Mouse (Mus musculus) bone marrow, adult 2 months (tissue): ENCODE results near the gene Wdr45b. TPM values are rescaled to one million over a fixed set of nuclear protein-coding genes. Genes with fewer than 3 reads are reported as not detected.
"Not testable (repeated sequence)": the region's sequence is repeated elsewhere in the genome, so short reads cannot be mapped to it uniquely, and the experiment has no call there.

Source experiments
- H3K27ac ChIP-seq: fragments of 200-500 bp; 2 replicates; pipeline ENCODE4 v1.5.1; 2012; ENCODE audit warnings: low read depth, mild to moderate bottlenecking, control low read depth, inconsistent platforms, low read length; ENCODE audit not compliant: control insufficient read depth, poor library complexity, insufficient read depth
- H3K4me1 ChIP-seq: fragments of 200-500 bp; 2 replicates; pipeline ENCODE4 v1.6.1; 2011; ENCODE audit warnings: low read length; ENCODE audit not compliant: control insufficient read depth, insufficient read depth
- H3K4me3 ChIP-seq: fragments of 200-500 bp; replicated peaks from 2 replicates; pipeline ENCODE3; 2011; ENCODE audit warnings: mild to moderate bottlenecking, low read depth, low read length, control low read depth; ENCODE audit not compliant: control insufficient read depth
- CTCF ChIP-seq: fragments of 200-500 bp; IDR thresholded peaks from 2 replicates; pipeline ENCODE4 v1.5.1; 2011; ENCODE audit warnings: low read length, control low read depth; ENCODE audit not compliant: control insufficient read depth, insufficient read depth
- POLR2A ChIP-seq: fragments of 200-500 bp; IDR thresholded peaks from 2 replicates; pipeline ENCODE4 v1.6.1; 2011; ENCODE audit warnings: low read depth, mild to moderate bottlenecking, control low read depth, low read length, borderline replicate concordance; ENCODE audit not compliant: control insufficient read depth
- WGBS: fragments of 180-500 bp; shearing (Covaris S2); methylation state at CpG from one replicate; pipeline ENCODE4 v1.1.7; 2018; 5-methylcytosine and 5-hydroxymethylcytosine counted together
- polyA plus RNA-seq: library from polyadenylated mRNA; stranded (reverse); fragments of >200 nt; gene quantifications from 2 replicates; pipeline ENCODE4 v1.2.4, GENCODE M21; 2011; ENCODE audit warnings: low replicate concordance; ENCODE audit not compliant: missing spikeins, insufficient read depth, insufficient read length

The Wdr45b gene
- polyA plus RNA-seq, 1 experiment: 24.0 TPM

DNA sequence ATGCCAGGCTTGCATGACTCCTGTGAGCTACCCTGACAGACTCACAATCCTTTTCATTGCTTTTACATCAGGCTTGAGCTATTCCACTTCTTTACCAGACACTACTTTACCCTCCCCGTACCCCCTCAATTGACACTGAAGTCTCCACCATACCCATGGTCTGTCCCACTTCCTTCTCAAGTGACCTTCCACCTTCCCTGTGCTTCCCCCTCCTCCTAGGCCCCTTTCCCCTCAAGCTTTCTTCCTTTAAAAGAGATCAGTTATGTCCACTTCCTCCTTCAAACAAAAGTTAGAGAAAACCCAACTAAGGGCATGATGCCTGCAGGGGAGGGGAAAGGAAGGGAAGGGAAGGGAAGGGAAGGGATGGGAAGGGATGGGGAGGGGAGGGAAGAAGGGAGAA, 14.0 kb downstream of the Wdr45b start:
- Histone ChIP-seq H3K4me1 (peaks cover 2% of the 10 kb centered on the region; the same call in 1 of the 2 replicates), H3K27ac (no peak overlapping the region; the same call in 1 of the 2 replicates), H3K4me3 (no peak overlapping the region)
- TF ChIP-seq POLR2A (no peak), CTCF (no peak)
- 23% methylated on average over 1 of the region's 1 CpGs for WGBS

DNA sequence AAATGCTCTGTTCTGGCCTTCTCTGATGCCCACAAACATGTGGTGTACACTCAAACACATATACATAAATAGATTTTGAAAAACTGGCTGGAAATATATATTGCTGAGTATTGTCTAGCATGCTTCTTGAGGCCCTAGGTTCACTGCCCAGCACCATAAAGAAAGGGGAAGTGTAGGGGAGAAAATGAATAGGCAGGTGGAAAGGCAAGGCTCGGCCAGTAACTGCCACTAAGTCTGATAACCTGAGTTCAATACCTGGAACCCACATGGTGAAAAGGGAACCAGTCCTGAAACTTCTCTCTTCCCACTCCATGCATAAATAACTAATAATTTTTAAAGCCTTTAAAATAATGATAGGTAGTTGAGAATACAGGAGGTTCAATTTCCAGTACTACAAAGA, 14.6 kb downstream of the Wdr45b start:
- peaks cover 2% of the 10 kb centered on the region; the same call in 1 of the 2 replicates for H3K4me1 ChIP-seq
- H3K27ac ChIP-seq: no peak overlapping the region
- TF ChIP-seq POLR2A (no peak), CTCF (no peak)
- WGBS: 23% methylated on average over 1 of the region's 1 CpGs
- no peak overlapping the region for H3K4me3 ChIP-seq

DNA sequence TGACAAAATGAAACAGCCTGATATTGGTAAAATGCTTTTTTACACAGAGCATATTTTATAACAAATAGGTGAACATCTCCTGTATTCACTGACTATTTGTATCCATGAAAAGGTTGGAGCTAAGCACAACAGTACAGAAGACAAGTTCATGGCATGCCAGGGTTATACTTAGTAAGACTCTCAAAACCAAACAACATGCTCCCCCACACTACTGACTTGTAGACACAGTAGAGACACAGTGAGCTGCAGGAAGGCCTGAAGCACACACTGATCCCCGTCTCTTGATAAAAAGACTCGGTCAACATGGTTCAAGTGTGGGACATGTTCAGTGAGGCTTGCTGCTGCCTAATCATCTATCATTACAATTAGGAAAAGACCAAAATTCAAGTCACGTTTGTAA, 22.6 kb downstream of the Wdr45b start:
- 87% methylated on average over 3 of the region's 3 CpGs for WGBS
- TF ChIP-seq POLR2A: no peak
- no peak for TF ChIP-seq CTCF
- Histone ChIP-seq H3K4me3 (no peak overlapping the region), H3K27ac (no peak overlapping the region), H3K4me1 (no peaks in the 10 kb centered on the region; the same call in 1 of the 2 replicates)

DNA sequence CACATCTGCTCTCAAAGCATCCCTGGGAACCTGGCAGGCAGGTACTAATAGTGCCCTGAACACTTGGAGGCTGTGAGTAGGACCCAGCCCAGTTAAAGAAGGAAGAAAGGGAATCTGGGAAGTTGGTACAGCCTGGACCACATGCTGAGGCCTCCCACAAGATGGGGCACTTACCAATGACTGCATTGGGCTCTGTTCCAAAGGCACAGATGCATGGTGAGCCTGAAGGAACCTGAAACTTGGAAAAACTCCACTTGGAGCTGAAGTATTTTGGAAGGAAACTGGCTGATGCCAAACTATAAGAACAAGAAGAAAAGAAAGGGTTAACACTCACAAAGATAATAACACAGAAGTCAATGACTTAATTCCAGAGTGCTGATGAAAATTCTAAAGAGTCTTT, 25.6 kb downstream of the Wdr45b start:
- TF ChIP-seq CTCF (no peak), POLR2A (no peak)
- H3K27ac ChIP-seq: no peak overlapping the region
- no peak overlapping the region for H3K4me3 ChIP-seq
- H3K4me1 ChIP-seq: no peaks in the 10 kb centered on the region; the same call in 1 of the 2 replicates

DNA sequence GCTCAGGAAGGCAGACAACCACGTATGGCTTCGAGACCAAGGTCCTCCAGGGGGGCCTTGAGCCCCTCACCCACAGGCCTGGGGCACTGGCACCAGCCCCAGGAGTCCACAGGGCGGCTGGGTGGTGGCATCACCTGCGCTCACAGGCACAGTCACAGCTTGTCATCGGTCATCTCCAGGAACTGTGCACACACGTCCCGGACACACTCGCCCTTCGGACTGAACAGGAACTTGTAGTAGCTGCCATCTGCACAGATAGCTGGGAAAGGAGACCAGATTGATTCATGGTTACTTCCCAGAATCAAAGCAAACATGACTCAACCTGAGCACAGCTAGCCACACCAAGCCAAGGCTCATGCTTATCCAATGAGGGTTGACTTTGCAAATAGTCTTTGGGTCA, 26.0 kb downstream of the Wdr45b start:
- no peak for TF ChIP-seq CTCF
- Histone ChIP-seq H3K27ac (no peak overlapping the region), H3K4me3 (no peak overlapping the region), H3K4me1 (no peaks in the 10 kb centered on the region; the same call in 1 of the 2 replicates)
- WGBS: 92% methylated on average over 9 of the region's 9 CpGs

DNA sequence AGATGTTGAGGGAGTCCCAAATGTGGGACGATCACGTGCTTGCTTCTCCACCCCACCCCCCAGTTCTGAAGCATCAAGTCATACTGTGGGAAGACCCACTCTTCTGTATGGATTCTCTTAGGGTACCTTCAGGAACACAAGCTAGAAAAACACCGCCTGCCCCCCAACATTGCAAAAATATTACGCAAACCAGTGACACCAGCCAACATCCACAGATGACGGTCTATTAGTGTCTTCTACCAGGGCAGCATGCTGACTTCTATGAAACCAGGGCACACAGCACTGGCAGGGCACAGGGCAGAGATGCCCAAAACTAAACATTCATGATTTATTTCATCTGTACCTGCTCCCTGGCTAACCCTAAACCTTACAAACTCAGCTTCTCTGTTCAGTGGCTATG, 27.6 kb downstream of the Wdr45b start:
- no peak for TF ChIP-seq CTCF
- 76% methylated on average over 5 of the region's 5 CpGs for WGBS

DNA sequence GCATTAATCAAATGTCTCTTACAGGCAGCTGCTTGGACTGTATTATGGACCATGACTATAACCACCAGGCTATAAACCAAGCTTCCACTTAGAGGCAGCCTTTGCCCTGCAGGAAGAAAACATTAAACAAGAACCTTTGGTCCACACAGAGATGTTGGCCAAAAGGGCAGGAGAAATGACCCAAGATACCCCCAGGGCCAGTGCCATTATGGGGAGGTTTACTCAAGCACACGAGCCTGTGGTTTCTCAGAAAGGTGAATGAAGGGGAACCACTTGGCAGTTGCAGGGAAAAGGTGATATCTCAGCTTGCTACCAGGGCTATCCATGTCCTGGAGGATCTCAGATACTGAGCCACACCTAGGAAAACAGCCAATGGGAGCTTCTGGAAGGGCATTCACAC, 28.2 kb downstream of the Wdr45b start:
- Histone ChIP-seq H3K27ac (no peak overlapping the region), H3K4me3 (no peak overlapping the region), H3K4me1 (no peaks in the 10 kb centered on the region; the same call in 1 of the 2 replicates)
- 31% methylated on average over 1 of the region's 1 CpGs for WGBS
- no peak for TF ChIP-seq POLR2A
- TF ChIP-seq CTCF: no peak

More for the DNA sequence above, 27.6 kb downstream of the Wdr45b start:
- Histone ChIP-seq H3K27ac (no peak overlapping the region), H3K4me1 (no peaks in the 10 kb centered on the region; the same call in 1 of the 2 replicates), H3K4me3 (no peak overlapping the region)

DNA sequence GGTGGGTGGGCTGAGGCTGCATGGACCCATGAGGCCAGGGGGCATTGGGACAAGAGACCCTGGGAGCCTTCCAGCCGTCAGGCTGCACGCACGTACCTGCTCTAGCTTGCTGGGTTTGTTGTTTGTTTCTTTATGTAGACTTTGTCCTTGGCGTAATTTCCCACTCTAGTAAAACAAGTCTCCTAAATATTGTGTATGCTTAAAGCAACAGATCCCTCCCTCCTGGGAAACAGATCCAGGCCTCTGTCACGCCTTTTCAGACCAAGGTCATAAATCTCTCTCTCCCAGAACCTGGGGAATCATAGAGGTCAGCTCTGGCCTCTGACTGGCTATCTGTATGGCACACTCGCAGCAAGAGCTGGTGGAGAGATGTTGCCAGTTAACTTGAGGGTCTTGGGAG, 46.5 kb downstream of the Wdr45b start:
- 95% methylated on average over 6 of the region's 6 CpGs for WGBS
- H3K4me3 ChIP-seq, H3K4me1 ChIP-seq, H3K27ac ChIP-seq: not testable (repeated sequence)

DNA sequence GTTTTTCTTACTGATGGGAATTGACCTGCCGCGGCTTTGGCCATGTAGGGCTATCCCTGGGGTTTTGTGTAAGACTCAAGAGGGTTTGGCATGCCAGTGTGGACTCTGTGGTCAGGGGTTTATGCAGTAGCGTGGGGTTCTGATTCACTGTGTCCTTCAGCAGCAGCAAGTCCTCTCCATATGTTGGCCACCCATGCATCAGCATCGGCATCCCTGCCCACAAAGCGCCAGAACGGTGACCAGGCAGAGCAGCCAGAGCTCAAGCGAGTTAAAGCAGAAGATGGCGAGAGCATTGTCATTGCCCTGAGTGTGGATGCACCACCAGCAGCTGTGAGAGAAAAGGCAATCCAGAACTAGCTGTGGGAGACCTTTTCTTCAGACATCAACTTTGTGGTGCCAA, 47.6 kb downstream of the Wdr45b start:
- no peak for TF ChIP-seq CTCF
- no peak for TF ChIP-seq POLR2A
- 94% methylated on average over 8 of the region's 8 CpGs for WGBS
- Histone ChIP-seq H3K27ac (no peak overlapping the region), H3K4me3 (no peak overlapping the region), H3K4me1 (no peaks in the 10 kb centered on the region)

DNA sequence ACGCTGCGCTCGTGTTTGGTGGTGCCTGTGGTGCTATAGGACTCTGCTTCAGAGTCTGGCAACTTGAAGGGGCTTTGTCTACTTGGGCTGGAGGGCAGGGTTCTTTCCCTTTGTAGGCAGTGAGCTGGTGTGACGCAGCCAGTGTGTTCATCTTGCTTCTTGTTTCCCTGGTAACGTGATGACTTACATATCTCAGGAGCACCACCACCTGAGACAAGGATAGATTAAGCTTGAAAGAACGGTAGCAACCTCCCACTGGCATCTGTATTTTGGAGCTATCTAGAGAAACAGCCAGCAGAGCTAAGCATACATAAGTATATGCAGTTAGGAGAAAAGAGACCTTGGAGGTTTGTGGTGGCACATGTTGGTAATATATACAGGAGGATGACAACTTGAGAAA, 48.9 kb downstream of the Wdr45b start:
- 85% methylated on average over 6 of the region's 6 CpGs for WGBS
- no peak for TF ChIP-seq CTCF
- no peak for TF ChIP-seq POLR2A
- H3K4me1 ChIP-seq: no peaks in the 10 kb centered on the region
- H3K4me3 ChIP-seq: no peak overlapping the region
- H3K27ac ChIP-seq: no peak overlapping the region
